Mouse (Mus musculus): Measurements from ENCODE around the gene Eif2s1.
A peak's percentile ranks its signal among the peaks of the same experiment; 100 is the strongest.

Gene Eif2s1

GRCm38 (mm10) chr12:78861496-78862253, at the start of gene Eif2s1, which contains the start of gene Atp6v1d:
Eif2s1 (plus strand) TSS chr12:78861819.
Atp6v1d (minus strand) TSS chr12:78861638.
- peak; percentile 99 for DNase-seq (ENCODE audit: low spot score)

DNA sequence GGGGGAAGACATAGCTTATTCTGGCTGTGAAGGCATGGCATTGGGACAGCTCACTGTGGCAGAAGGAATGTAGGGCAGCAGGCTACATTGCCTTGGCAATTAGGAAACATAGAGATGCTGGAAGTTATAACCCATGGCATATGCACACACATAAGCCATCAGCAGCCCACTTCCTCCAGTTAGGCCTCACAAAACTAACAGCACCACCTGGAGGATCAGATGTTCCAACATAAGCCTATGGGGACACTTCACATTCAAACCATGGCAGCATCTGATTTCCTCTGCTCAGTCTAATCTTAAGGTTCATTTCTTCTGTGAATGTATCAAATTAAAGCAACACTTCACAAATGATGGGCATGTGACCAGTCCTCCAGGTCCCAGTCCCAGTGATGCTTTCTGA, 47.2 kb upstream of the Eif2s1 start:
- no peak for DNase-seq (ENCODE audit: low spot score)

DNA sequence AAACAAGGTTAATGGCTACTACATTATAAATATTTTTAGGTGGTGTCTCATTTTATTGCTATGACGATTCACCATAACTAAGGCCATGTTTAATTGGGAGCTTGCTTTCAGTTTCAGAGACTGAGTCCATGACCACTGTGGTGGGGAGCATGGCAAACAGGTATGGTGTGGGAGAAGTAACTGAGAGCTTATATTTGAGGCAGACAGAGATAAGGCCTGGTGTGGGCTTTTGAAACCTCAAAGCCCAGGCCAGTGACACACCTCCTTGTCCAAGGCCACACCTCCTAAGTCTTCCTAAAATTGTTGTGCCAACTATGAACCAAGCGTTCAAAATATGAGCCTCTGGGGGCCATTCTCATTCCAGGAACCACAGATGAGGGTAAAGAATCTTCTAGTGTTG, 27.1 kb upstream of the Eif2s1 start:
- no peak for DNase-seq (ENCODE audit: low spot score)

DNA sequence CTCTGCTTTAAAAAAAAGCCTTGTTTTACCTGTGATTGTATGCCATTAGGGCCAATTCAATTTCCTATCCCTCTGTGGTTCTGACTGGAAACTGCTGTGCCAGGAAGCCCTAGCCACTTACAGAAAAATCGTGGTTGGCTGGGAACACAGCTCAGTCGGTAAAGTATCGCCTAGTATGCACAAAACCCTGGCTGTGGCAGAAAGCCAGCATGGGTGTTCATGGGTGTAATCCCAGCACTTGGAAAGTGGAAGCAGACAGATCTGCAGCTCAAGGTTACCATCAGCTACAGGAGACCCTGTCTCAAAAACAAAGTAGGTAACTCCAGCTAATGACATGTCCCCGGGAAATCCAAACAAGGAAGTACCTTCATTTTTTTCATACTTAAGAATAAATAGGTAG, 21.7 kb upstream of the Eif2s1 start:
- DNase-seq (ENCODE audit: low spot score): no peak

DNA sequence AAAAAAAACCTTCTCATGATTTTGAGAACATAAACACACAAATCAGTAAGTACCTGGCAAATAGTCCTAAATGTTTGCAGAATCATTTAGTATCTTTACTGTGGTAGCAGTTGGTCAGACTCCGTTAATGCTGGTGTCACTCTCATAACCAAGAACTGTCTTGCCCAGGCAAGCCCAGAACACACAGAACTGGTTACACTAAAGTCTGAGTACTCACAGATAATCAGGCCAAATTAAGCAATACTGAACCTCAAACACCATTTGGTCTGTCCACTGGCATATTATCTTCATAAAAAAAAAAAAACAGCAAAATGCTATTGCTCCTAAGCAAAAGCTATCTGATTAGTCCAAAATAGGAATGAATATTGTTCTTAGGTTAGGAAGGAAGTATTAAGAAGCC, 19.2 kb upstream of the Eif2s1 start:
- DNase-seq (ENCODE audit: low spot score): no peak

GRCm38 (mm10) chr12:78848246-78848645, 13.4 kb upstream of the Eif2s1 start:
- no peak for DNase-seq (ENCODE audit: low spot score)

DNA sequence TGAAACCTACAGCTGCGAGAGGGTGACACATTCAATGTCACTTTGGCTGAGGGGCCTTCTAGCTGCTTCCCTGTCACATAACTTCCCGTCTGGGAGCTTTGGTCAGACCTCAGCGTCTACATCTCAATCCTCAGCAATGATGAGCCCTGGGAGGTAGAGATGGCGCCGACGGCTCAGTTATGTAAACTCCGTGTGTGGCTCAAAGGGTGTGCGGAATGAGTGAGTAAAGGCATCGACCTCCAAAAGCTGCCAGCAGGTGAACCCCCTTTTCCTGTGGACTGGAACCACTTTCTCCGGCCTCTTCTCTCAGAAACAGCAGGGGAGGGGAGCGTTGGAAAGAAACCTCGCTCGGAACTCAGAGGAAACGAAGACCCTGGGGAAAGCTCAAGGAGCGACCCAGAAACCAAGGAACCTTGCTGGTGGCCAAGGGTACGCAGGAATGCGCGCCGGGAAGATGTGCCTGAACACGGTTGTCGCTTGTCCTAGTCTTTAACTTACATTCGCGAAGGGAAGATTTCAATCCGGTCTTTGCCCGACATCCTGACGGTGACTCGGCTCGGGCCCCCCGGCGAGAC, 611 bp upstream of the Eif2s1 start:
- no peak for DNase-seq (ENCODE audit: low spot score)

DNA sequence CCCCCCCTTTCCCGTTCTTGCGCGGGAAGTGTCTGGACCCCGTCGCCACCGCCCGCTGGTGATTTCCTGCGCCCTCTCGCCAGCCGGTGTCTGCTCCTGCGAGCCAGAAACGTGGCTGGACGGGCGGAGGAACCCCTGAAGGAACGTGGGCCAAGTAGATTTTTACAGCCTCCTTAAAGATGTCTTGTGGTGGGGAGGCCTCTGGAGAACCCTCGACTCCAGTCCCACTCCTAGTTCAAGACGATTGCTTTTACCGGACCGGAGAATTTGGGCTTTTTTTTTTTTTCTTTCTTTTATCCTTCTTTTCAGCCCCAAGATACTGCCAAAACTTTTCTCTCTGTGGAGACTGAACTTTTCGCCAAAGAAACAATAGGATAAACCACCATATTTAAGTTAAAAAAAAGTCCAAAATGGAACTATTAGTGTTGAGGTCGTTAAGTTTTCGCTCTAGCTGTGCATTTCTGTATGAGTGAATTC, 673 bp downstream of the Eif2s1 start:
- DNase-seq (ENCODE audit: low spot score): no peak

- no peak for DNase-seq (ENCODE audit: low spot score)
Observed at GRCm38 (mm10) chr12:78865434-78865833, 3.8 kb downstream of the Eif2s1 start.

GRCm38 (mm10) chr12:78868115-78868514, 6.5 kb downstream of the Eif2s1 start:
- DNase-seq (ENCODE audit: low spot score): no peak

GRCm38 (mm10) chr12:78874581-78874980, 13.0 kb downstream of the Eif2s1 start:
- no peak for DNase-seq (ENCODE audit: low spot score)

GRCm38 (mm10) chr12:78890062-78890461, 28.4 kb downstream of the Eif2s1 start:
- DNase-seq (ENCODE audit: low spot score): no peak

GRCm38 (mm10) chr12:78891149-78891548, 29.5 kb downstream of the Eif2s1 start:
- no peak for DNase-seq (ENCODE audit: low spot score)

- DNase-seq (ENCODE audit: low spot score): no peak
Observed at GRCm38 (mm10) chr12:78897861-78898260, 36.2 kb downstream of the Eif2s1 start.

GRCm38 (mm10) chr12:78901467-78901866, 39.8 kb downstream of the Eif2s1 start:
- no peak for DNase-seq (ENCODE audit: low spot score)

DNA sequence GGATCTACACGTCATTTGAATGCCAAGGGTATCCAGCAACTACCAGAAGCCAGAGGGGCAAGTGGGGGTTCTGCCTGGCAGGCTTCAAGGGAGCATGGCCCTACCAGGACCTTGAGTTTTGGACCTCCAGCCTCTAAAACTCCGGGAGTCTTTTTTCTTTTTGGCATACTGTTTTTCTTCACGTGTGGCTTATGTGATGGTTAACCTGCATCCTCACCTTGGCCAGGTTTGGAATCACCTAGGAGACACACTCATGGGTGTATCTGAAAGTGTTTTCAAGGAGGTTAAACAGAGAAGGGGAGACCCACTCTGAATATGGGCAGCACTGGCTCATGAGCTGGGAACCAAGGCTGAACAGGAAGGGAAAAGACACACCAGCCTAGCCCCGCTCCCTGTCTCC, 41.7 kb downstream of the Eif2s1 start:
- no peak for DNase-seq (ENCODE audit: low spot score)

GRCm38 (mm10) chr12:78904499-78904898, 42.9 kb downstream of the Eif2s1 start:
- DNase-seq (ENCODE audit: low spot score): no peak

DNA sequence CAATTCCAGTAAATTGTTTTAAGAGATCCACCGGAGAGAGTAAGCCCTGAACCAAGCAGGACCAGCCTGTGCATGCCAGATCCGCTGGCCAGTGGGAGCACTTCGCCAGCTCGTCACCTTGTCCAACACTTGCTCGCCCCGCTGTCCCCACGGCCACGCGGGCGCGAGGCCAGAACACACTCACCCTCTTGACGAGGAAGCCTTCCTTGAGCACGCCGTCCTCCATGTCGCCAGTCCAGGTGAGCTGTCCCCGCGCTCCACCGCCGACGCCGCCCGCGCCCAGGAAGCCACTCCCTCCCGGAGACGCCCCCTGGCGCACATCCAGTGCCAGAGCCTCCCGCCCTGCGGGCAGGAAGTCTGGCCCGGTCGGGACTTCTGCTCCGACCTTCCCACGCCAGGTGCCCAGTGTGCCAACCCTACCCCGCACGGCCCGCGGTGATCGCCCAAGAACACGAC, 45.1 kb downstream of the Eif2s1 start, which contains the start of gene Plek2:
Gene Plek2, minus strand, starts transcription at position 258 of the 456 bp plus-strand sequence.
- DNase-seq (ENCODE audit: low spot score): peak; percentile 74

- DNase-seq (ENCODE audit: low spot score): no peak
Observed at GRCm38 (mm10) chr12:78908081-78908605, 46.5 kb downstream of the Eif2s1 start.

DNA sequence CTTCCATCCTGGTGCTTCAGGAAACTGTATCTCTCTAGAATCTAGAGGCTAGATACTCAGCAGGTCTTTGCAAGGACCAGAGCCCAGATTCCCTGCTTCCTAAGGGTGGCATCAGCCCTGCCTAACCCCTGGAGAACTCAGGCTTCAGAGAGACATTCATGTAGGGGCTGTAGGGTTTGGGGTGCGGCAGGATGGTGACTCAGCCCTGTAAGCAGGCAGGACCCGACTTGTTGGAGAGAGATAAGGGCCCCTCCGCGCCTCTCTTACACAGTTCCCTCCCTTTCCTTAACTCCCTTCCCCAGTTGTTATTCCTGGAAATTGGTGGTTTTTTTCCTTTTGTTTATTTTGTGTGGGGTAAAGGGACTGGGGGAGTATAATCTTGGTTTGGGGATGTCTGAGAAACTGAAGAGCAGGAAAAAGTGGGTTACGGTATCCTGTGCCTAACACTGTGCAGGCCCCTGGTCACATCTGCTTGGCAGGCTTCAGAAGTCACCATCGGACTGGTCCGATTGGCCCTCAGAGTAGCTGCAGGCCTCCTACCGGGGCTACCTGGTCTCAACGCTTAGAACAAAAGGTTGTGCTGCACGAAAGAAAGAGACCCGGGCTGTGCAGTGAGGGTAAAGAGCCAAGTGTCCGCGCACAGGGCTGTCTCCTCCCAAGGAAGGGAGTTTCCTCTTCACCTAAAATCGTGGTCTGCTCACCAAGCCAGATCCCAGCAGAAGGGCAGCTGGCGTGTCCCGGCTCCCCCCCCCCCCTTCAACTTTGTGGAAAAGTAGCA, 49.3 kb downstream of the Eif2s1 start:
- DNase-seq (ENCODE audit: low spot score): no peak

DNA sequence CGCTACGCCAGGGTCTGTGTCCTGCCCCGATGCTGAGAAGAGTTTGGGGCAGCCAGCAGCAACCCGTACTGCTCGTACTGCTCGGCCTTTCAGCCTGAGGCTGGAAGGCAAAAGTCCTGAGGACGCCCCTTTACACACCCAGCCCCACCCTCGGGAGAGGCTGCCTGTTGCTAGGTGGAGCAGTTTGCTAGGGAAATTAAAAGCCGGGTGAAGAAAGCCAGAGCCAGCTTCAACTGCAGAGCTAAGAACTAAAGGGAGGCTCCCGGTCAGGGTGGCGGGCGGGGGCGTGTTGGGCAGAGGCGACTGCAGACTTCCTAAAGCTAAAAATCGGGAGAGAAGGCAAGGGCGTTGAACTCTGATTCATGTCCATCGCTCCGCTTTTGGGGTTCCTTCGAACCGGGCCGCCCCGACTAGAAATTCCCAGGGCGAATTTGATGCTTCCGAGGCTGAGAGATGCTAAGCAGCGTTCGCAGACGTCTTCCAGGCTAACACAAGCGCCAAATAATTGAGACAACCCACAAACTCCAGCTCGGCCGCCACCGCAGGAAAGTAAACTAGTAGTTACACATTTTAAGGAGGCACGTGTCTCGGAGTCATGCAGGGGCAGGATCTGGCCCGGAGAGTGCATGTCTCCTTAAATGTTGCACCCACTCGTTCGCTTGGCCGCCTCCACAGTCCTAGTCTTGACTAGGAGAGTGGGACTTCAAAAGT, 50.2 kb downstream of the Eif2s1 start:
- DNase-seq (ENCODE audit: low spot score): peak; percentile 29

DNA sequence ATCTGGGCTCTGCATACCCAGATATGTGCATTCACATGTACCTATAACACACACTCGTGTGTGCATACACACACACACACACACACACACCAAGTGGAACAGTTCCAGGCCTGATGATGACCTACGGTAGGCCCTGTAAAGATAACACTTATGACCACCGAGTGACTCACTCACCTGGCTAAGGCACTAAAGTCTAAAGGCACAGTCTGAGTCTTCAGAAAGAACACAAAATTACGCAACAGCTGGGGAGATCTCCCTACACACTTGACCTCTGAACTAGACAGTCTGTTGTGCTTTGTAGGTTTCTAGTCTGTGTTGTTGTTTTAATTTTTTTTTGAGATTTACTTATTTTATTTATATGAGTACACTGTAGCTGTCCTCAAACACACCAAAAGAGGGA, 52.8 kb downstream of the Eif2s1 start:
- DNase-seq (ENCODE audit: low spot score): no peak

Measured in testis, postnatal 14 days (tissue).